Mouse (Mus musculus): ENCODE data around the gene Spata45.

DNA sequence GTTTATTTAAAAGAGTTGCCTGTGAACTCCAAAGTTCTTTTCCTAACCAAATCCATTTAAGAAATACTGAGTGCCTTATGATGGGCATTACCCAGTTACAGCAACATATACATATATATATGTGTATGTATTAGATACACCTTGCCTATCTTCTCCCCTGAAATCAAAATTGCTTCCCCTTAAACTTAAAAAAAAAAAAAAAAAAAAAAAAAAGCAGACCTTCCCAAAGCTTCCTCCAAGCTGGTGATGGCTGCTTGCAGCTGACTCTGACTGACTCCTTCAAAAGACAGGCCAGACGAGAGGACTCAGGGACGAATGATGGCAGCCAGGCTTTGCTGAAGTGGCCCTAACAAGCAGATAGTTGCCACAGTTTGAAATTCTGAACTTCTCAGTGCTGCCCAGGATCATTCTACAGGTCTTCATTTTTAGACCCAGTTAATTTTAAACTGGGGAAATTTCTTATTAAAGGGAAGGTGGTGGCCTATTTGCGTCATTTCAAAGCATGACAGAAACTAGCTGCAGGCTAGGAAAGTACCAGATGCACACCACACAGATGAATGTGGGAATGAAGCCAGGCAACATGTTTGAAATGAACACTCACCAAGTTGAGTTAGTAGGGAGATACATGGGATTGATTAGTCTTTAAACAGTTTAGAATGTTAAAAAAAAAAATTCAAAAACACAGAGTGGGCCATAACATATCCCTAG lies 16.1 kb upstream of the Spata45 start:
- TF ChIP-seq CTCF (IDR thresholded peaks at IDR 0.05; ENCODE audit: low read depth, low read length) (no peak), POLR2A (IDR thresholded peaks at IDR 0.05; ENCODE audit: insufficient read depth, low read length) (no peak)
